Mouse (Mus musculus) urinary bladder, postnatal 14 days (tissue): Measurements from ENCODE around the gene Fam50b.

Experiments used
- DNase-seq: peaks from one replicate; pipeline ENCODE4 v3.0.0; 2021; ENCODE audit warnings: low spot score

Fam50b gene

GRCm38 (mm10) chr13:34734686-34735085 lies at the start of gene Fam50b:
Gene Fam50b (plus strand): TSS chr13:34734850.
- DNase-seq: no peak

GRCm38 (mm10) chr13:34685008-34685765 lies 49.5 kb upstream of the Fam50b start:
- DNase-seq: no peak

- no peak for DNase-seq
Observed at GRCm38 (mm10) chr13:34691049-34691448, 43.6 kb upstream of the Fam50b start.

- no peak for DNase-seq
Observed at GRCm38 (mm10) chr13:34693111-34693510, 41.5 kb upstream of the Fam50b start.

- DNase-seq: no peak
Observed at GRCm38 (mm10) chr13:34696734-34697332, 37.8 kb upstream of the Fam50b start.

- DNase-seq: no peak
Observed at GRCm38 (mm10) chr13:34700091-34700490, 34.6 kb upstream of the Fam50b start.

- DNase-seq: no peak
Observed at GRCm38 (mm10) chr13:34700630-34701029, 34.0 kb upstream of the Fam50b start.

- no peak for DNase-seq
Observed at GRCm38 (mm10) chr13:34703301-34703700, 31.3 kb upstream of the Fam50b start.

- no peak for DNase-seq
Observed at GRCm38 (mm10) chr13:34703795-34704194, 30.9 kb upstream of the Fam50b start.

- no peak for DNase-seq
Observed at GRCm38 (mm10) chr13:34704835-34705234, 29.8 kb upstream of the Fam50b start.

GRCm38 (mm10) chr13:34708955-34709354 lies 25.7 kb upstream of the Fam50b start:
- peak; percentile 96 for DNase-seq

- peak; percentile 24 for DNase-seq
Observed at GRCm38 (mm10) chr13:34709566-34709965, 25.1 kb upstream of the Fam50b start.

GRCm38 (mm10) chr13:34711410-34711809 lies 23.2 kb upstream of the Fam50b start:
- no peak for DNase-seq

- no peak for DNase-seq
Observed at GRCm38 (mm10) chr13:34712881-34713280, 21.8 kb upstream of the Fam50b start.

- peak; percentile 59 for DNase-seq
Observed at GRCm38 (mm10) chr13:34715437-34715838, 19.2 kb upstream of the Fam50b start.

GRCm38 (mm10) chr13:34724831-34725592 lies 9.6 kb upstream of the Fam50b start:
- DNase-seq: no peak

- peak; percentile 79 for DNase-seq
Observed at GRCm38 (mm10) chr13:34725800-34726476, 8.7 kb upstream of the Fam50b start.

GRCm38 (mm10) chr13:34726477-34726805 lies 8.2 kb upstream of the Fam50b start:
- no peak for DNase-seq

- no peak for DNase-seq
Observed at GRCm38 (mm10) chr13:34727060-34727459, 7.6 kb upstream of the Fam50b start.

- no peak for DNase-seq
Observed at GRCm38 (mm10) chr13:34731551-34731950, 3.1 kb upstream of the Fam50b start.

GRCm38 (mm10) chr13:34733780-34734179 lies 870 bp upstream of the Fam50b start:
- no peak for DNase-seq

GRCm38 (mm10) chr13:34737968-34738698 lies 3.5 kb downstream of the Fam50b start:
- DNase-seq: no peak
